Mouse (Mus musculus): Measurements from ENCODE around the gene Gm5797.
"Not testable (repeated sequence)": the region's sequence is repeated elsewhere in the genome, so short reads cannot be mapped to it uniquely, and the experiment has no call there.

DNA sequence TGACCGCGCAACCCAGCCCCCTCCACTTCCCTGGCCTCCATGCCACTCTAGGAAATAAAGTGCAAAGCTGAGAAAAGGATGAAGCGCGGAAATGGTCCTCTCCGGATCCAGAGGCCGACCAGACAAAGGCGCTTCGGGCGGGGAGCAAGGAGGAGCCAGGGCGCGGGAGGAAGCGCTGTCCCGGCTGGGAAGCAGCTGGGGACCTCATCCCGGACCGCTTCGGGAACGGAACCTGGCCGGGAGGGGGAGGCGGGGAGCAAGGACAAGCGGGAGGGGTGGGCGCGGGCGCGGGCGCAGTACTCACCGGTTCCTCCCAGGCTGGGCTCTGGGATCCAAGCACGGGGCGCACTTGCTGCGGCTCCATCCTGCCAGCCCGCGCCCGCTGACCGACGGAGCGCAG lies 17.5 kb downstream of the Gm5797 start, which contains the start of gene Gm3739:
- not testable (repeated sequence) for TF ChIP-seq CTCF (IDR thresholded peaks at IDR 0.05; ENCODE audit: borderline replicate concordance, control insufficient read depth, extremely low read depth, insufficient read depth, low read length, poor library complexity); POLR2A (IDR thresholded peaks at IDR 0.05; ENCODE audit: control insufficient read depth, extremely low read depth, insufficient read depth, low read length, poor library complexity)
